Mouse (Mus musculus) hematopoietic stem cell, adult 5-6 weeks (primary cell): ENCODE data around the gene Wiz. TPM values are rescaled to one million over a fixed set of nuclear protein-coding genes. Genes with fewer than 3 reads are reported as not detected.
A peak's percentile ranks its signal among the peaks of the same experiment; 100 is the strongest.

ENCODE experiments used
- ATAC-seq, 2 experiments: fragments of 125-278 bp in 1 of 2; replicated peaks in 1 of 2; 2 replicates each; pipeline ENCODE4 v1.8.0; 2016 to 2017; ENCODE audit warnings: inconsistent platforms in 2 of 2, mild to moderate bottlenecking in 2 of 2, moderate number of reproducible peaks in 2 of 2, low read depth in 1 of 2, moderate TSS enrichment in 1 of 2; ENCODE audit not compliant: low FRiP score in 2 of 2, poor library complexity in 2 of 2, severe bottlenecking in 2 of 2, insufficient read depth in 1 of 2, low TSS enrichment in 1 of 2
- total RNA-seq: library from RNA; stranded (forward); fragments of 172-1452, 232-1000 nt; gene quantifications from 2 replicates; pipeline ENCODE4 v1.2.3, GENCODE M21; 2017

The Wiz gene
- total RNA-seq, 1 experiment from 2014 or later = 7.1 TPM

DNA sequence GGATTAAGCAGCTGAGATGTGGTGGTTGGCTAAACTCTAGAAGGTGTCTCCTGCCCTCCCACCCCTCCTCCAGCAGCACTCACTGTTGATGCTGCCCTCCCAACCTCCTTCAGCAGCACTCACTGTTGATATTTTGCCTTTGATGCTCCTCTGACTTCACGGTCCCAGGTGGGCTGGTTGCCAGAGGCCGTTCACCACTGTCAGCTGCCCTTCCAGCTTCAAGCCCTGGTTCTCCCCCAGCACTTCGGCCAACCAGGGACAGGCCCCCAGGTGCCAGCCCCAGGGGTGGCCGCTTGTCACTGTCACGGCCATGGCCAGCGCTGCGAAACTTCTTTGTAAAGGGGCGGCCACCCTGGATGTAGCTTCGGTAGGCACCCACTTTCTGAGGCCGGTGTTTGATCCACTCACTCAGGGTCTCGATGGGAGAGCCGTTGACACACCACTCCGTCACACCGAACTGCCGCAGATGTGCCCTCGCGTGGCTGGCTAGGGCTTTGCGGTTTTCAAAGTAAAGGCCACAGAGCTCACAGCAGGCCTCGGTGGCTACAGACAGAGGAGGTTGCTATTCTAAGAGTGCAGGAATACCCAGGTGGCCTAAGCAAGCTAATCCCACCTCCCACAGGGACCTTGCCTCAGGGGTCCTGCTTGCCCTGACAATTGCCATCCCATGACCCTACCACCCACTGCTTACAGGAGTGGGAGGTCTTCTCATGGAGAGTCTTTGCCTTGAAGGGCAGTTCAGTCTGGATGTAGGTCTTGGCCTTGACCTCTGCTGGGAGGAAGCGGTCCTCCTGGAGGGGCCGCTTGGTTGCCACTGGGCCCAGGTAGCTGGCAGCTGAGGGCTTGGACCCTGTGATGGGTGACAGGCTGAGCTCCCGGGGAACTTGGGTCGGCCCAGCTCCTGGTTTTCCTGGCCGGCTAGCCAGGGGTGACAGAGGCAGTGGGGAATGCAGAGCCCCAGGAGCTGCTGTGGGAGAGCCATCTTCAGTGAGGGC is 32.2 kb downstream of the Wiz start:
- no peak for ATAC-seq

DNA sequence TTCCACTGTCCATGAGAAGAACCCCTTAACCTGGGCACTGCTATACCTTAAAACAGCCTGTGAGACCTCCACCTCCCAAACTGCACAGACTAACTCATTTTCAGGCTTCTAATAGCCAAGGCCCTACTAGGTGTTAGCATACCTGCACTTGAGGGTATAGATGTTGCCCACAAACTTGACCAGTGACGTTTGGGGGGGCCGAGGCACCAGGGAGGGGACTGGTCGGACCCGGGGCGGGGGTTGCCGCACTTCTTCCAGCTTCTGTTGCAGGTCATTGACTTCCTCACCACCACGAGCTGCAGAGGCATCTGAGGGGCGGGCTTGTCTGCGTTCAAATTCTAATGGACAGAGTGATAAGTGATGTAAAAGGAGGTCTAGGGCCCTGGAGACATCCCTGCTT is 33.0 kb downstream of the Wiz start:
- ATAC-seq = no peak

DNA sequence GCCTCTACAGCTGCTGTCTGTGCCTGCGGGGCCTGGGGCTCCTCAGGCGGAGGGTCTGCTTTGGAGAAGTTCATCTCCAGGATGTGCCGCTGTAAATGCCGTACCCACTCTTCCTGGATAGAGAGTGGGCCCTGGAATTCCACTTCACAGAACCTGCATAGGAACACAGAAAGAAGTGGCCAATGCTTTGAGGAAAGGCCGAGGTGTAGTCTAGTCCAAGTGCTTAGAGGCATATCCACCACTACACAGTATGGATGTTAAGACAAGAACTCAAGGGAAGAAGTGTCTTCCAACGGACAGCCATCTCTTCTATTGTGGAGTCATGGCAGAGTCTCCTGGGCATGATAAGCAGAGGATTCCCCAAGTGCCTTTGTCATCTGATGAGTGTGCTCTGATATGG is 34.2 kb downstream of the Wiz start:
- no peak for ATAC-seq

DNA sequence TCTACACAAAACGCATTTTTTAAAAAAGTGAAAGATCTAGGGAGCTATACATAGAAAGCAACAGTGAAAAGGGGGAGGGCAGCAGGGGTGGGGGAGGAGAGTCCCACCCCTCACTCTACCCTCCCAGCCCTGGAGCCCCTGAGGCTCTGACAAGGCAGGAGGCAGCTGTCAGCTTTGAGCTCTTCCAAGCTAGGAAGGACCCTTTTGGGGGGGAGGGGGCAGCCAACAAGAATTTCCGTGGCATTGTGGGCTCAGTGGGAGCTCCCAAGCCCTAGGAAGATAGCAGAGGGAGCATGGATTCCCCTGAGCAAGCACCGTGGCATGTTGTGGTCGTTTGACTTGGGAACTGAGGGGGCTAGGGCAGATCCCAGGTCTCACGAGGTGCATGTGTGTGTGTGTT is 35.0 kb downstream of the Wiz start:
- no peak for ATAC-seq

DNA sequence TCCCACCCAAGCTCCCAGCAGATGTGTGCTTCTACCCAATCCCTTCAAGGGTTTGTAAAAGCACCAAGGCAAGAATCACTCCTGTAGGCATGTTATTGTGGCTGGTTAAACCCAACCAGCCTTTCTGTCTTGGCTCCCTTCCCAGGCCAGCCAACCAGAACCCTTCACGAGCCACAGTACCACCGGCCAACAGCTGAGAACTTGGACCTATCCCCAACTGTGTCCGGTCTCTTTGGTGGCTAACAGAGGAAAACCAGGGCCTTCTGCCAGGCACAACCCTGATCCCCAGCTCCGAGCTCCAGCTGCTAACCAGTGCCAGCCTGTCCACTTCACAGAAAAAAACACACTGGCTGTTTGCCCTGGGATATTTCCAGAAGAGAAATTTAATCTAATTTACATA is 35.5 kb downstream of the Wiz start:
- no peak for ATAC-seq

DNA sequence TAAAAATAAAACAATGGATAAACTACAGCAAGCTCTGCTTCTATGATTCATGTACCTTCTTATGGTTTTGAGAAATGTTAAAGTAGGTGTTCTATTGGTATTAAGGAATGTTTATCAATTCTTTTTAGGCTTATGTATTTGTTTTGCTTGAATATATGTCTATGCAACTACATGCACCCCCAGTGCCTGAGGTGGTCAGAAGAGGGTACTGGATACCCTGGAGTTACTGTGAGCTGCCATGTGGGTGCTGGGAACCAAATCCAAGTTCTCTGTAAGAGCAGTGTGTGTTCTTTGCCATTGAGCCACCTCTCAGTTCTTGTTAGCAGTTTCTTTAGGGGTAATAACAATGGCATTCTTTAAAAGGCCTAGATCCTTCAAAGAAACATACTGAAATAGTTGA is 37.5 kb downstream of the Wiz start:
- no peak for ATAC-seq

DNA sequence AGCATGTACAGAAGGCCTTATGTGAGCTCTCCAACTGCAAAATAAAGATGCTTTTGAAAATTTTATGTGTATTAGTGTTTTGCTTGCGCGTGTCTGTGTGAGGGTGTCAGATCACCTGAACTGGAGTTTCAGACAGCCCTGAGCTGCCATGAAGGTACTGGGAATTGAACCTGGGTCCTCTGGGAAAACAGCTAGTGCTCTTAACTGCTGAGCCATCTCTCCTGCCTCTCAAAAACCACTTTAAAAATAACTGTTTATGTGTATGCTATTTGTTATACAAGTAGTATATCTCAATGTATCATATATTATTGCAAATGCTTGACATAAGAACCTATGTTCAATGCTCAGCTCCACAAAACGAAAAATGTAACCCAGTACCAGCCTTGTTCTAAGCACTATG is 38.0 kb downstream of the Wiz start:
- ATAC-seq = no peak

DNA sequence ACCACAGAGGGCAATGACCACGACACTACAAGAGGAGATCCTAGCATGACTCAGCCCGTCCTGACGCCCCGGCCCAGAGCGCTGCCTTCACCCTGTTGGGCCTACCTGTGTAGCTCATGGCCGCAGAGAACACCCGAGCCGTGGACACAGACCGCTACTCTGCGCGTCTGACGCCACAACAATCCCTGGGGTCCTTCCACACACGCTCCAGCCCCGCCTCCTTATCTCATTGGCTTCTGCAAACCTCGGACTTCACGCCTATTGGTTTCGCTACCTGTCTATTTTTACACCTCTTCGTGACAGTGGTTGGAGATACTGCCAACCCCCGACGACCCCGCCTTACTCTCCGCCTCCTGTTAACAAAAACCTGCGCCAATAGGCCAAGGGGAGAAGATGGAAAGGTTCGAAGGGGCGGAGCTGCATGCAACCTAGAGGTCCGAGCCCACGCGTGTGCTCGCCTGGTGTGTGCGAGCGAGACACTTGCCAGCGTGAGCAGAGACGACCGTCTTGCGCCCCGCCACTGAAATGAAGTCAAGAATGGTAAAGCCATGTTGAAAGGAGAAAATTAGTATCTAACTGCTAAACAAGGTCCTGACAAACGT is 38.8 kb downstream of the Wiz start, which contains the start of gene Akap8l:
Gene Akap8l (minus strand): TSS at position 226 of the 602 bp plus-strand sequence.
- ATAC-seq = peak; percentile 97 to 98

DNA sequence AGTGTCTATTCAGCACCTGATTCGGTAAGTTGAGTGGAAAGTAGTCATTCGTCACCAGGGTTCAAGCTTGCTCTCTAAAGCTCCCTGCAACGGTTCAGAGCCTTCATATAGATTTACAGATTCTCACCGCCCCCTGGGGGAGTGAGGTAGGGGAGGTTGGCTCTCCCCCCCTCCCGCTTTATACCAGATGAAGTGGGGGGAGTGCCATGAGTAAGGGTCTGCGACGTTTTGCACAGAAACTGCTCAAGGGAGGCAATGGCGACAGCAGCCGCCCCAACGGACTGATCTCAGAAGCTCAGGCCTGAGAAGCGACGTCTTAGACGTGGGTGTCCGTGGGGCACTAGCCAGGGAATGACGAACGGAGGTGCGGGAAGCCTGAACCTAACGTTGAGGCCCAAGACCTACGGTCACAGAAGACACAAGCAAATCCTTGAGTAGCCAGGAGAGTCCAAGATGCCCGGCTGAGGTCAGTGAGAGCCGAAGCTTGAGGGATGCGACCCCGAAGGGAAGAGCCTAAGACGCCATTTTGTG is 39.3 kb downstream of the Wiz start:
- ATAC-seq = peak in 1 of 2 experiments; percentile 0; a peak in 1 of 4 replicates

DNA sequence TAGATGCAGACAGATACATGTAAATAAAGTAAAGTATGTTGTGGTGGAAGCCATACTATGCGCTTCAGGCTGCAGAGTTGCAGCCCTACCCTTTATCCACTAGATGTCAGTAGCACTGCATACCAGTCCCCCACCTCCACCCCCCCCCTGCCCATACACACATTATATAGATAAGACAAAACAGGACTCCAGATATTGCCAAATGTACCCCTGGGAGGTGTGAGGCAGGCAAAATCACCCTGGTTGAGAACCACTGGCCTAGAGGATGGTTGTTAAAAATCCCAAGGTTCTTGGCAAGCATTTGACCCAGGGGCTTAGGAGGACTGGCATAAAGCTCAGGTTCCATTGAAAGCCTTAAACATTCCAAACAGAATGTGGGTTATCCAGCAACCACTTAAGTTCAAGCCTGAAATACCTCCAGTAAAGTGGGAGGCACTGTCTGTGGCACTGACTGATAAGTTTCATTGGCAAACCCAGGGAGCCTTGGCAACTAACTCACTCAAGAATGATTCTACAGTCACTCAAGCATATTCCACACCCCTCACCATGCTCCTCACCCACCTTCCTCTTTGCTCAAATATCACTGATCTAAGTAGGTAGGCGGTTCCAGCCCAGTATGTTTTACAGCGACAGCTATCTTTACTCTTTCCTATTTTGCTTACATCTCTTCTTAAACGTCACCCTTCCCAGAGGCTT is 40.1 kb downstream of the Wiz start:
- peak; percentile 31 to 42; a peak in 2 of 4 replicates for ATAC-seq

DNA sequence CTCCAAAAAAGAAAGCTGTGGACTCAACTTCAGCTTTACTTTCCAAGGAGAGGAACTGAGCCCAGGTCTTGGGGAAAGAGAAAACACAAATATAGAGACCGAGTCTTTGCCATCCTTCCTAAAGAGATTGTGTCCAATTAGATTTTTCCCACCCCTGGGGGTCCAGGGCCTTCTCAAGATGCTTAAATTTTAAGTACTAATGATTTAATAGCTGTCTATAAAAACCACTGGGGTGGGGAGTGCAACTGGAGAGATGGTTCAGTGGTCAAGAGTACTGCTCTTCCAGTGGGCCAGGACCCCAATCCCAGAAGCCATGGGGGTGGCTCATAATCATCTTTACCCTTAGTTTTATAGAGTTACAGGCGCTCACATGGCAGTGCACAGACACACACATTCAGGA is 40.8 kb downstream of the Wiz start:
- ATAC-seq = no peak

DNA sequence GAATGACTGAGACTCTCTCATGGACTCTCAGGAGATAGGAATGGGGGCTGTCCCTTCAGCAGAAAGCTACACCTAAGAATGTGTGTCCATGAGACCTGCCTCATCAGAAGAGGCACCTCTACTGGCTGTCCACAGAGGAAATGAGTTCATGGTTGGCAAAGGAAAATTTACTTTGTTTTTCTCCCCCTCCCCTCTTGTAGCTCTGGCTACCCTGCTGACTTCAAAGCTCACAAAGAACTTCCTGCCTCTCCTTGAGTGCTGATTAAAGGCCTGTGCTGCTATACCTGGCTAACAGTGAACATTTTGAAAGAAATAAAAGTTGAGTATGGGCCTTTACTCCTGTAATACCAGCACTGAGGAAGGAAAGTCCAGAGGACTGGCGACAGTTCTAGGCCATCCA is 48.1 kb downstream of the Wiz start:
- no peak for ATAC-seq

DNA sequence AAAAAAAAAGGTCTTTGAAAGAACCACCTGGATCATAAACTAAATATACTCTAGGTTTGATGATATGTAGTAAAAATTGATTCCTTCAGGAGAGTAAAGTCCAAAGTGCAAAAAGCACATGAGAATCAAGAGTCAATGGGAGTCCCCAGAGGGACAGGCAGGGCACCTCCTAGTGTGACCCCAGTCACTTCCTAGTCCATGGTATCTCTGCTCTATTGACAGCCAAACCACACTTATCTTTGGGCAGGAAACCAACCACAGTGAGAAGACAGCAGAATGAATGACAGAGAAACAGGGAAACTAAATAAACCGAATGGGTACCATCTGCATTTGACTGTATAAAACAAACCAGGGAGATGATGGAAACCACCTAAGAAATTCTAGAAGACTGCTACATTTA is 49.1 kb downstream of the Wiz start:
- ATAC-seq = no peak

DNA sequence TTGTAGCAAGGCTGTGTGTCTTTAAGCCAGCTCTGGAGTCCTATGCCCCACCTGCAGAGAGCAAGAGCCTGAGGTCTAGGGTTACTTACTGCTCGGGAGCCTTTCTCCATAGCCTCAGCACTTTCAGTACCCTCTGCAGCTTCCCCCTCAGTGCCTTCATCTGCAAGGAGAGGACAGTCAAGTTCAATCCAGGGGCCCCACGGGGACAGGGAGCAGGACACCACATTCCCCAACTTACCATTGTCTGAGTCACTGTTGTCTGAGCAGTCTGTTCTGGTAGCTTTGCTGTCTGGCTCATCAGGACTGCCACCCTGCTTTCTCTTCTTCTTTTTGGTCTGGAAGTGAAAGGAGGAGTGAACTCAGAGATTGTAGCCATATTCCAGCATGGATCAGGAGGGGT is 53.4 kb downstream of the Wiz start:
- ATAC-seq = no peak

DNA sequence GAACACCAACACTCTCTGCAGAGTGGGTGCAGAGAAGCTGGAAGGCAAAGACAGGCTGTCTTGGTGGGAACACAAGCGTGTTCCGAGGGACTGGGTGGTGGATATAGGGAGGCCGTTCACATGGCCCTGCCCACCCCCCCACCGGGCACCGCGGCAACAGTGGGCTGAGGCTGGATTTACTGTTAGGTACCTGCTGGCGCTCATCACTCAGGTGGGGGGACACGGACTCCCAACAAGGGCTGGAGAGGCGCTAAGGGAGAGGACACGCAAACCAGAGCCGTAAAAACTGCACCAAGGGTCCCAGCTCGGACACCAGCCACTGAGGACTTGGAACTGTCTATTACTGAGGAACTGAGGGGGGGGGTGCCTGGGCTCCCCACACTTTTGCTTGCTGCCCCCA is 54.3 kb downstream of the Wiz start:
- ATAC-seq = no peak

DNA sequence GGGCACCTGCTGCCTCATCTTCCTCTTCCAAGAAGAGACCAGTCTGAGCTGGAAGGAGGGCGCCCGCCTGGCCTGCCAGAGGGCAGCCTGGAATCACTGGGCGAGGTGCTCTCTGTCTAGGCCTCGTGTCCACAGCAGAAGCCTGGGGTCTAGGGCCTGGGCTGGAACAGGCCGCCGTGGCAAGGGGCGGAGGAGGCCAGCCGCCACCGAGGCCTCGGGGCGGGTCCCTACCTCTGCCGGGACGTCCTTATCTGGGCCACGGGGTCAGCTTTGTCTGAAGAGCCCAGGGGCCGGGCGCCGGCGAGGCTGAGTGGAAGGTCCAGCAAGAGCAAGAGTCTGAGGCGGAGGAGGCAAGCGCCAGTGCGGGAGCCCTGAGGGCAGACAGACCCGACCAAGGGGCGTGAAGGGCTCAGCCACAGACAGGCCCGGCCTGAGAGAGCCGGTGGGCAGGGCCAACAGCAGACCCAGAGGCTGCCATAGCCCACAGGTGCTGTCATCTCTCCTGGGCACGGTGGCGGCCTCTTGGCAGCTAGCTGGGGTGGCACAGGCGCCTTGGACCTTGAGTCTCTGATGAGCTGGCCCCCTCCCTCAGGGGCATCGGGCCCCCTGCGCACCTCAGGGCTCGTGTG is 55.5 kb downstream of the Wiz start:
- ATAC-seq = no peak

DNA sequence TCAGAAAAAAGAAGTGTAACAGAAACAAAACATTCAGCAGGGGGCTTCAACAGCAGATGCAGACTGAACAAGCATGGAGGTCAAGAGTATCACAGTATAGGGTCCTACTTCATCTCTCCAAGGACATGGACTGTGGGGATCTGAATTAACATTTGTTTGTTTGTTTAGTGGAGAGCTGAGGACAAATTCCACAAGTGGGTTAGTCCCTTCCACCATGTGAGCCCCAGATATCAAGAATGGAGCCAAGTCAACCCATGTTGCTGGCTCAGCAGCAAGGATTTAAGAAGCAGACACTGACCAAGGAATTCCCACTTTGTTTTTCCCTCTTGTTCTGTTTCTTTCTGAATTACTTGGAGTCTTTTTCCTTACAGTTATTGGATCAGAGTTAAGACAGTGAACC is 61.7 kb downstream of the Wiz start:
- ATAC-seq = no peak
